Mouse (Mus musculus) CH12.LX (cell line): Measurements from ENCODE around the gene Dpy30. TPM values are rescaled to one million over a fixed set of nuclear protein-coding genes. Genes with fewer than 3 reads are reported as not detected.

ENCODE experiments used
- DNase-seq: peaks from one replicate; pipeline ENCODE4 v3.0.0-alpha.2; 2013; ENCODE audit errors: extremely low read depth
- H3K27ac ChIP-seq: 2 replicates; pipeline ENCODE4 v1.5.1; 2012; ENCODE audit warnings: low read depth, mild to moderate bottlenecking, control low read depth, moderate library complexity; ENCODE audit not compliant: insufficient read depth
- H3K27me3 ChIP-seq: replicated peaks from 2 replicates; pipeline ENCODE3; 2012; ENCODE audit warnings: inconsistent platforms
- H3K36me3 ChIP-seq, 2 experiments: replicated peaks in 1 of 2; 2 replicates each; pipeline versions ENCODE3 to v1.6.1; 2012; ENCODE audit warnings: inconsistent platforms in 1 of 2, low read length in 1 of 2, mild to moderate bottlenecking in 1 of 2, mixed read lengths in 1 of 2, moderate library complexity in 1 of 2; ENCODE audit not compliant: control insufficient read depth in 1 of 2, insufficient read depth in 1 of 2
- H3K4me1 ChIP-seq, 2 experiments: 2 replicates each; pipeline ENCODE4 v1.6.1; 2012; ENCODE audit warnings: inconsistent platforms in 1 of 2, moderate library complexity in 1 of 2; ENCODE audit not compliant: insufficient read depth in 2 of 2, control insufficient read depth in 1 of 2
- H3K4me2 ChIP-seq: 2 replicates; pipeline ENCODE4 v1.6.1; 2012; ENCODE audit warnings: low read depth, mild to moderate bottlenecking, control low read depth; ENCODE audit not compliant: poor library complexity, insufficient read depth, severe bottlenecking
- H3K4me3 ChIP-seq, 3 experiments: fragments of 150-350 bp in 1 of 3; sonication (generic) in 1 of 3; replicated peaks in 1 of 3; 2 replicates each; pipeline versions ENCODE3 to v1.5.1; 2011 to 2012; ENCODE audit warnings: low read depth in 2 of 3, low read length in 2 of 3, mild to moderate bottlenecking in 2 of 3, moderate library complexity in 2 of 3, control low read depth in 1 of 3, improper control_type of control experiment in 1 of 3, inconsistent platforms in 1 of 3, mixed read lengths in 1 of 3; ENCODE audit not compliant: poor library complexity in 1 of 3
- H3K79me2 ChIP-seq: replicated peaks from 2 replicates; pipeline ENCODE4 v1.6.1; 2012; ENCODE audit warnings: mild to moderate bottlenecking, moderate library complexity; ENCODE audit not compliant: control insufficient read depth, poor library complexity, insufficient read depth, severe bottlenecking; ENCODE audit errors: extremely low read depth
- H3K9ac ChIP-seq: 2 replicates; pipeline ENCODE4 v1.6.1; 2012; ENCODE audit warnings: low read depth, mild to moderate bottlenecking, control low read depth, moderate library complexity; ENCODE audit not compliant: insufficient read depth
- H3K9me3 ChIP-seq: replicated peaks from 2 replicates; pipeline ENCODE3; 2012; ENCODE audit warnings: low read length, inconsistent platforms, mixed read lengths
- CHD1 ChIP-seq: IDR thresholded peaks from 2 replicates; pipeline ENCODE4 v1.6.1; 2012; ENCODE audit warnings: low read depth, low read length, improper control_type of control experiment, inconsistent platforms
- CTCF ChIP-seq, 2 experiments: IDR thresholded peaks in 1 of 2; conservative IDR thresholded peaks in 1 of 2; 2 replicates each; pipeline ENCODE4 v1.5.1; 2011 to 2012; ENCODE audit warnings: low read depth in 2 of 2, low read length in 2 of 2, improper control_type of control experiment in 1 of 2, inconsistent platforms in 1 of 2, mild to moderate bottlenecking in 1 of 2, moderate library complexity in 1 of 2
- E2F4 ChIP-seq: IDR thresholded peaks from 2 replicates; pipeline ENCODE4 v1.6.1; 2011; ENCODE audit warnings: low read depth, low read length, improper control_type of control experiment; ENCODE audit not compliant: insufficient replicate concordance
- ELF1 ChIP-seq: IDR thresholded peaks from 2 replicates; pipeline ENCODE4 v1.6.1; 2014; ENCODE audit warnings: low read depth, mild to moderate bottlenecking, inconsistent platforms, low read length, improper control_type of control experiment
- GABPA ChIP-seq: IDR thresholded peaks from 2 replicates; pipeline ENCODE4 v1.6.1; 2012; ENCODE audit warnings: low read depth, low read length, improper control_type of control experiment, inconsistent platforms; ENCODE audit not compliant: insufficient replicate concordance
- IRF4 ChIP-seq: IDR thresholded peaks from 2 replicates; pipeline ENCODE4 v1.6.1; 2014; ENCODE audit warnings: low read depth, mild to moderate bottlenecking, inconsistent platforms, low read length, improper control_type of control experiment
- JUN ChIP-seq: IDR thresholded peaks from 2 replicates; pipeline ENCODE4 v1.6.1; 2011; ENCODE audit warnings: low read depth, mild to moderate bottlenecking, low read length, improper control_type of control experiment, moderate library complexity; ENCODE audit not compliant: insufficient read depth
- JUND ChIP-seq: conservative IDR thresholded peaks from 2 replicates; pipeline ENCODE4 v1.6.1; 2011; ENCODE audit warnings: low read depth, low read length, improper control_type of control experiment
- KAT2A ChIP-seq: IDR thresholded peaks from 2 replicates; pipeline ENCODE4 v1.6.1; 2012; ENCODE audit warnings: low read length, improper control_type of control experiment, inconsistent platforms; ENCODE audit not compliant: insufficient replicate concordance
- MEF2A ChIP-seq: IDR thresholded peaks from 2 replicates; pipeline ENCODE4 v1.6.1; 2014; ENCODE audit warnings: low read depth, mild to moderate bottlenecking, inconsistent platforms, low read length, improper control_type of control experiment, borderline replicate concordance
- PAX5 ChIP-seq: IDR thresholded peaks from 2 replicates; pipeline ENCODE4 v1.6.1; 2012; ENCODE audit warnings: low read length, inconsistent platforms, mixed read lengths
- POLR2A ChIP-seq: IDR thresholded peaks from 2 replicates; pipeline ENCODE4 v1.6.1; 2011; ENCODE audit warnings: low read depth, mild to moderate bottlenecking, improper control_type of control experiment, low read length
- RAD21 ChIP-seq: IDR thresholded peaks from 2 replicates; pipeline ENCODE4 v1.6.1; 2011; ENCODE audit warnings: low read depth, mild to moderate bottlenecking, low read length, improper control_type of control experiment, moderate library complexity
- RCOR1 ChIP-seq: conservative IDR thresholded peaks from 2 replicates; pipeline ENCODE4 v1.6.1; 2012; ENCODE audit warnings: low read depth, mild to moderate bottlenecking, inconsistent platforms, low read length, improper control_type of control experiment
- SIN3A ChIP-seq: IDR thresholded peaks from 2 replicates; pipeline ENCODE4 v1.6.1; 2012; ENCODE audit warnings: low read length, improper control_type of control experiment, inconsistent platforms
- SMC3 ChIP-seq: IDR thresholded peaks from 2 replicates; pipeline ENCODE4 v1.6.1; 2011; ENCODE audit warnings: low read depth, low read length, improper control_type of control experiment
- TCF12 ChIP-seq: IDR thresholded peaks from 2 replicates; pipeline ENCODE4 v1.6.1; 2014; ENCODE audit warnings: low read depth, mild to moderate bottlenecking, inconsistent platforms, low read length, improper control_type of control experiment
- USF2 ChIP-seq: conservative IDR thresholded peaks from 2 replicates; pipeline ENCODE4 v1.6.1; 2011; ENCODE audit warnings: low read depth, low read length, improper control_type of control experiment
- ZC3H11A ChIP-seq: IDR thresholded peaks from 2 replicates; pipeline ENCODE4 v1.6.1; 2012; ENCODE audit warnings: low read depth, mild to moderate bottlenecking, inconsistent platforms, low read length, improper control_type of control experiment
- ZNF384 ChIP-seq: IDR thresholded peaks from 2 replicates; pipeline ENCODE4 v1.6.1; 2012; ENCODE audit warnings: low read depth, low read length, improper control_type of control experiment, inconsistent platforms
- dilution Hi-C: fragments of 300-500 bp; cut with MboI; formaldehyde crosslinking; loops from 2 replicates; pipeline ENCODE4 v1.14.3; 2020; ENCODE audit warnings: low sequenced_read_pairs; ENCODE audit not compliant: extremely low pct_unique_long_range_greater_than_20kb, extremely low pct_ligation_motif_present
- in situ Hi-C: fragments of 300-500 bp; cut with MboI; formaldehyde crosslinking; loops from 3 replicates; pipeline ENCODE4 v1.14.3; 2019; ENCODE audit warnings: low sequenced_read_pairs, low pct_ligation_motif_present, low pct_unique_long_range_greater_than_20kb, mixed read lengths
- polyA plus RNA-seq: library from polyadenylated mRNA; unstranded; fragments of >175 nt; gene quantifications from 2 replicates; pipeline ENCODE4 v1.2.1, GENCODE M21; 2012; ENCODE audit warnings: low read depth; ENCODE audit not compliant: insufficient read length
- total RNA-seq, 2 experiments: library from RNA; depleted of rRNA; stranded (reverse); fragments of 300-350 nt in 1 of 2; fragments of >200 nt in 1 of 2; gene quantifications; 2 replicates each; pipeline ENCODE4 v1.2.3; 2012 to 2014

The Dpy30 gene
- total and polyA plus RNA-seq, 3 experiments: 66.7 to 244 (median 156) TPM

GRCm38 (mm10) chr17:74338225-74338931, 14.6 kb upstream of the Dpy30 start (continued):
- no peak for TF ChIP-seq ZNF384
- no peak for TF ChIP-seq CTCF (conservative IDR thresholded peaks at IDR 0.05 in 1 of 2, IDR thresholded peaks at IDR 0.05 in 1 of 2; ENCODE audit: low read depth in 2 of 2, low read length in 2 of 2)
- TF ChIP-seq RAD21: no peak
- no peak for TF ChIP-seq USF2
- no peak for TF ChIP-seq ELF1
- peak; percentile 47; the same call in 1 of the 2 replicates for TF ChIP-seq TCF12
- no peak for TF ChIP-seq GABPA

GRCm38 (mm10) chr17:74331049-74331676, 7.4 kb upstream of the Dpy30 start:
- dilution Hi-C loops: no loop called here
- no peaks in the 10 kb centered on the region for H3K27me3 ChIP-seq
- no peak overlapping the region for H3K4me3 ChIP-seq
- 0 out of 4 replicates have a peak, but pooled peaks cover 0 to 2% of the 10 kb centered on the region in 2 experiments for H3K4me1 ChIP-seq
- H3K27ac ChIP-seq: no peak overlapping the region
- H3K79me2 ChIP-seq: no peaks in the 10 kb centered on the region
- in situ Hi-C loops: no loop called here
- no peak overlapping the region for H3K4me2 ChIP-seq
- no peak for DNase-seq
- no peak overlapping the region for H3K9ac ChIP-seq
- no peak for TF ChIP-seq E2F4
- TF ChIP-seq IRF4: no peak
- TF ChIP-seq TCF12: no peak
- TF ChIP-seq JUN: no peak
- no peak for TF ChIP-seq POLR2A
- TF ChIP-seq SMC3: no peak
- no peak for TF ChIP-seq KAT2A
- TF ChIP-seq ZC3H11A: no peak
- no peak for TF ChIP-seq USF2
- no peak for TF ChIP-seq PAX5
- TF ChIP-seq JUND: no peak
- TF ChIP-seq CTCF (conservative IDR thresholded peaks at IDR 0.05 in 1 of 2, IDR thresholded peaks at IDR 0.05 in 1 of 2; ENCODE audit: low read depth in 2 of 2, low read length in 2 of 2): no peak
- no peak for TF ChIP-seq RCOR1
- no peak for TF ChIP-seq SIN3A
- no peak for TF ChIP-seq MEF2A
- no peak for TF ChIP-seq CHD1
- TF ChIP-seq RAD21: no peak
- no peaks in the 10 kb centered on the region for H3K9me3 ChIP-seq
- no peaks in the 10 kb centered on the region for H3K36me3 ChIP-seq
